Mouse (Mus musculus): ENCODE measurements at regions not wholly inside any gene's neighbourhood (a gene's known extent, or its start where the extent isn't known, plus 50 kb on each side); places are given as distances from the start of the nearest gene placed in this dataset.

GRCm38 (mm10) chr7:130012067-130012466 lies 420.4 kb downstream of the Wdr11 start:
- Histone ChIP-seq H3K36me3 (replicated peaks; ENCODE audit: control insufficient read depth, insufficient read depth, low read depth) (no peaks in the 10 kb centered on the region), H3K9ac (replicated peaks) (no peak overlapping the region), H3K27ac (no peak overlapping the region), H3K27me3 (ENCODE audit: control insufficient read depth, insufficient read depth, low read length) (no peaks in the 10 kb centered on the region), H3K4me1 (replicated peaks; ENCODE audit: control insufficient read depth in 2 of 2, insufficient read depth in 2 of 2, low read length in 1 of 2) (no peaks in the 10 kb centered on the region), H3K4me3 (ENCODE audit: insufficient read depth in 1 of 2, low read depth in 2 of 2, low read length in 2 of 2) (no peak overlapping the region), H3K9me3 (ENCODE audit: control insufficient read depth, low read length) (no peaks in the 10 kb centered on the region), H3K4me2 (ENCODE audit: low read depth) (no peak overlapping the region)
- DNase-seq (ENCODE audit: low read depth in 3 of 3, low spot score in 3 of 3) (no peak), ATAC-seq (ENCODE audit: insufficient read depth) (no peak)
- no peak for TF ChIP-seq CTCF (IDR thresholded peaks at IDR 0.05; ENCODE audit: low read depth)
- WGBS (ENCODE audit: insufficient replicate concordance), result 17% methylated on average over 8 of the region's 8 CpGs

GRCm38 (mm10) chr7:130013109-130013508 lies 421.4 kb downstream of the Wdr11 start:
- Histone ChIP-seq H3K4me2 (ENCODE audit: low read depth) (no peak overlapping the region), H3K4me1 (replicated peaks; ENCODE audit: control insufficient read depth in 2 of 2, insufficient read depth in 2 of 2, low read length in 1 of 2) (no peaks in the 10 kb centered on the region), H3K36me3 (replicated peaks; ENCODE audit: control insufficient read depth, insufficient read depth, low read depth) (no peaks in the 10 kb centered on the region), H3K27me3 (ENCODE audit: control insufficient read depth, insufficient read depth, low read length) (no peaks in the 10 kb centered on the region), H3K27ac (no peak overlapping the region), H3K4me3 (ENCODE audit: insufficient read depth in 1 of 2, low read depth in 2 of 2, low read length in 2 of 2) (no peak overlapping the region), H3K9me3 (ENCODE audit: control insufficient read depth, low read length) (no peaks in the 10 kb centered on the region), H3K9ac (replicated peaks) (no peak overlapping the region)
- DNase-seq (ENCODE audit: low read depth in 3 of 3, low spot score in 3 of 3) (no peak), ATAC-seq (ENCODE audit: insufficient read depth) (no peak)
- 69% methylated on average over 6 of the region's 6 CpGs for WGBS (ENCODE audit: insufficient replicate concordance)
- TF ChIP-seq EP300 (IDR thresholded peaks at IDR 0.05; ENCODE audit: low read depth) (no peak), CTCF (IDR thresholded peaks at IDR 0.05; ENCODE audit: low read depth) (no peak)

- Histone ChIP-seq H3K4me1 (replicated peaks; ENCODE audit: control insufficient read depth in 2 of 2, insufficient read depth in 2 of 2, low read length in 1 of 2) (no peaks in the 10 kb centered on the region), H3K27me3 (ENCODE audit: control insufficient read depth, insufficient read depth, low read length) (no peaks in the 10 kb centered on the region), H3K27ac (no peak overlapping the region), H3K4me3 (ENCODE audit: insufficient read depth in 1 of 2, low read depth in 2 of 2, low read length in 2 of 2) (no peak overlapping the region), H3K36me3 (replicated peaks; ENCODE audit: control insufficient read depth, insufficient read depth, low read depth) (no peaks in the 10 kb centered on the region), H3K9ac (replicated peaks) (no peak overlapping the region), H3K4me2 (ENCODE audit: low read depth) (no peak overlapping the region), H3K9me3 (ENCODE audit: control insufficient read depth, low read length) (no peaks in the 10 kb centered on the region)
- WGBS (ENCODE audit: insufficient replicate concordance), result 59% methylated on average over 10 of the region's 10 CpGs
- TF ChIP-seq EP300 (IDR thresholded peaks at IDR 0.05; ENCODE audit: low read depth) (no peak), CTCF (IDR thresholded peaks at IDR 0.05; ENCODE audit: low read depth) (no peak)
- no peak for ATAC-seq (ENCODE audit: insufficient read depth)
- DNase-seq (ENCODE audit: low read depth in 3 of 3, low spot score in 3 of 3), result no peak
Measured at GRCm38 (mm10) chr7:130014609-130015008, 422.9 kb downstream of the Wdr11 start.

GRCm38 (mm10) chr7:130015375-130016014 lies 423.8 kb downstream of the Wdr11 start:
- Histone ChIP-seq H3K4me1 (replicated peaks; ENCODE audit: control insufficient read depth in 2 of 2, insufficient read depth in 2 of 2, low read length in 1 of 2) (no peaks in the 10 kb centered on the region), H3K36me3 (replicated peaks; ENCODE audit: control insufficient read depth, insufficient read depth, low read depth) (no peaks in the 10 kb centered on the region), H3K9me3 (ENCODE audit: control insufficient read depth, low read length) (no peaks in the 10 kb centered on the region), H3K27me3 (ENCODE audit: control insufficient read depth, insufficient read depth, low read length) (no peaks in the 10 kb centered on the region), H3K4me2 (ENCODE audit: low read depth) (no peak overlapping the region), H3K9ac (replicated peaks) (no peak overlapping the region), H3K27ac (no peak overlapping the region), H3K4me3 (ENCODE audit: insufficient read depth in 1 of 2, low read depth in 2 of 2, low read length in 2 of 2) (no peak overlapping the region)
- WGBS (ENCODE audit: insufficient replicate concordance), result 36% methylated on average over 5 of the region's 5 CpGs
- ATAC-seq (ENCODE audit: insufficient read depth) (no peak), DNase-seq (ENCODE audit: low read depth in 3 of 3, low spot score in 3 of 3) (no peak)
- no peak for TF ChIP-seq EP300 (IDR thresholded peaks at IDR 0.05; ENCODE audit: low read depth)
- no peak for TF ChIP-seq CTCF (IDR thresholded peaks at IDR 0.05; ENCODE audit: low read depth)

GRCm38 (mm10) chr7:130016015-130016874 lies 424.6 kb downstream of the Wdr11 start:
- no peak overlapping the region for H3K4me2 ChIP-seq (ENCODE audit: low read depth)
- no peaks in the 10 kb centered on the region for H3K9me3 ChIP-seq (ENCODE audit: control insufficient read depth, low read length)
- no peaks in the 10 kb centered on the region for H3K27me3 ChIP-seq (ENCODE audit: control insufficient read depth, insufficient read depth, low read length)
- 49% methylated on average over 17 of the region's 17 CpGs for WGBS (ENCODE audit: insufficient replicate concordance)
- H3K36me3 ChIP-seq (replicated peaks; ENCODE audit: control insufficient read depth, insufficient read depth, low read depth), result no peaks in the 10 kb centered on the region
- ATAC-seq (ENCODE audit: insufficient read depth) (no peak), DNase-seq (ENCODE audit: low read depth in 3 of 3, low spot score in 3 of 3) (no peak)
- no peak overlapping the region for H3K4me3 ChIP-seq (ENCODE audit: insufficient read depth in 1 of 2, low read depth in 2 of 2, low read length in 2 of 2)
- H3K9ac ChIP-seq (replicated peaks), result no peak overlapping the region
- H3K4me1 ChIP-seq (replicated peaks; ENCODE audit: control insufficient read depth in 2 of 2, insufficient read depth in 2 of 2, low read length in 1 of 2), result no peaks in the 10 kb centered on the region
- TF ChIP-seq EP300 (IDR thresholded peaks at IDR 0.05; ENCODE audit: low read depth), result no peak
- no peak overlapping the region for H3K27ac ChIP-seq
